Mouse (Mus musculus): ENCODE data around the gene Rhobtb3. TPM values are rescaled to one million over a fixed set of nuclear protein-coding genes. Genes with fewer than 3 reads are reported as not detected.
"Not testable (repeated sequence)": the region's sequence is repeated elsewhere in the genome, so short reads cannot be mapped to it uniquely, and the experiment has no call there.

Rhobtb3 gene
- total RNA-seq, 1 experiment, result 8.9 TPM

DNA sequence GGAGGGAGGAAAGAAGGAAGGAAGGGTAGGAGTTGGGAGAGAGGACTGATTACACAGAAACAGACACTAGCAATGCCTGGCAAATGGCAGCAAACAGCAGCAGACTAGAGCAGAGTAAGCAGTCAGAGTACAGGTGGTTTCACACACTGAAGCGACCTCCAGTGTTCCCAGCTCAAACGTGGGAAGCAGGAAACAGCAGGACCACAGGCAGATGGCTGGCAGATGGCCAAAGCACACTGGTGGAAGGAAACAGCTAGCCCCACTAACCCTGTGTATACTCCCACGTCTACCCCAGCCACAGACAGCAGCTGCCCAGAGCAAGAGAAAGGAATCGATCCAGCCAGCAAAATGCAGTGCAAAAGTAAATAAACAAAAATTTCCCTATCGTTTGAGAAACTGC lies 12.7 kb downstream of the Rhobtb3 start:
- no peak for TF ChIP-seq ZNF384 (IDR thresholded peaks at IDR 0.05; ENCODE audit: low read depth, low read length)
- TF ChIP-seq MAFK (IDR thresholded peaks at IDR 0.05; ENCODE audit: insufficient read depth, low read depth, low read length), result no peak
- no peak for TF ChIP-seq ZC3H11A (IDR thresholded peaks at IDR 0.05; ENCODE audit: borderline replicate concordance, low read depth, low read length)
- TF ChIP-seq HCFC1 (IDR thresholded peaks at IDR 0.05; ENCODE audit: borderline replicate concordance, insufficient read depth, low read length), result no peak
- no peak for TF ChIP-seq CHD2 (IDR thresholded peaks at IDR 0.05; ENCODE audit: low read depth, low read length)
- H3K27ac ChIP-seq (ENCODE audit: insufficient read depth, low read depth, low read length, poor library complexity, severe bottlenecking), result no peak overlapping the region
- in situ Hi-C loops (cut with MboI; ENCODE audit: low sequenced_read_pairs in 2 of 2, unreplicated experiment in 2 of 2), result no loop called here
- no peaks in the 10 kb centered on the region for H3K36me3 ChIP-seq (ENCODE audit: control insufficient read depth, insufficient read depth, low read length, poor library complexity, severe bottlenecking)
- no peaks in the 10 kb centered on the region for H3K9me3 ChIP-seq (ENCODE audit: control insufficient read depth, insufficient read depth, low read depth, low read length)
- DNase-seq (ENCODE audit: low read depth, low spot score), result no peak
- H3K9ac ChIP-seq (ENCODE audit: insufficient read depth, low read depth, low read length, poor library complexity, severe bottlenecking), result no peak overlapping the region
- H3K4me1 ChIP-seq (ENCODE audit: control insufficient read depth in 2 of 2, insufficient read depth in 2 of 2, low read length in 2 of 2, poor library complexity in 1 of 2), result no peaks in the 10 kb centered on the region
- no peak overlapping the region for H3K4me3 ChIP-seq (ENCODE audit: insufficient read depth in 1 of 2, low read depth in 1 of 2, low read length in 2 of 2, poor library complexity in 1 of 2, severe bottlenecking in 1 of 2)

DNA sequence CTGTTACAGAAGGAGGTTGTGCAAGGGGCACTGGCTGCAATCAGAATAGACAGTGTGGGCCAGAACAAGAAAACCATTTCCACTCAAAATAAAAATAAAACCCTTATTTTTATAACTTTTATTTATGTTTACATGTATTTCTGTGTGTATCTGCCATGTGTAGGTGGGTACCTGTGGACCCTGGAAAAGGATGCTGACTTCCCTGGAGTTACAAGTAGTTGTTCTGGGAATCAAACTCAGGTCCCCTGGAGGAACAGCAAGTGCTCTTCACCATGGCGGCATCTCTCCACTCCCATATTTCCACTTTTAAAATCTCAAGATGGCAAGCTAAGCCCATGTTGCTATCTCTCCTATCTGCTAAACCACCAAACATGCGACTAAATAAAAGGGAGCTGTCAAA lies 13.1 kb downstream of the Rhobtb3 start:
- Histone ChIP-seq H3K4me1 (ENCODE audit: control insufficient read depth in 2 of 2, insufficient read depth in 2 of 2, low read length in 2 of 2, poor library complexity in 1 of 2) (no peaks in the 10 kb centered on the region), H3K9me3 (ENCODE audit: control insufficient read depth, insufficient read depth, low read depth, low read length) (no peaks in the 10 kb centered on the region), H3K36me3 (ENCODE audit: control insufficient read depth, insufficient read depth, low read length, poor library complexity, severe bottlenecking) (no peaks in the 10 kb centered on the region), H3K9ac (ENCODE audit: insufficient read depth, low read depth, low read length, poor library complexity, severe bottlenecking) (no peak overlapping the region), H3K27ac (ENCODE audit: insufficient read depth, low read depth, low read length, poor library complexity, severe bottlenecking) (no peak overlapping the region), H3K4me3 (ENCODE audit: insufficient read depth in 1 of 2, low read depth in 1 of 2, low read length in 2 of 2, poor library complexity in 1 of 2, severe bottlenecking in 1 of 2) (no peak overlapping the region)
- TF ChIP-seq ZC3H11A (IDR thresholded peaks at IDR 0.05; ENCODE audit: borderline replicate concordance, low read depth, low read length), result no peak
- no peak for TF ChIP-seq HCFC1 (IDR thresholded peaks at IDR 0.05; ENCODE audit: borderline replicate concordance, insufficient read depth, low read length)
- no peak for TF ChIP-seq CHD2 (IDR thresholded peaks at IDR 0.05; ENCODE audit: low read depth, low read length)
- TF ChIP-seq MAFK (IDR thresholded peaks at IDR 0.05; ENCODE audit: insufficient read depth, low read depth, low read length), result no peak
- TF ChIP-seq ZNF384 (IDR thresholded peaks at IDR 0.05; ENCODE audit: low read depth, low read length), result no peak
- DNase-seq (ENCODE audit: low read depth, low spot score), result no peak
- in situ Hi-C loops (cut with MboI; ENCODE audit: low sequenced_read_pairs in 2 of 2, unreplicated experiment in 2 of 2), result no loop called here

DNA sequence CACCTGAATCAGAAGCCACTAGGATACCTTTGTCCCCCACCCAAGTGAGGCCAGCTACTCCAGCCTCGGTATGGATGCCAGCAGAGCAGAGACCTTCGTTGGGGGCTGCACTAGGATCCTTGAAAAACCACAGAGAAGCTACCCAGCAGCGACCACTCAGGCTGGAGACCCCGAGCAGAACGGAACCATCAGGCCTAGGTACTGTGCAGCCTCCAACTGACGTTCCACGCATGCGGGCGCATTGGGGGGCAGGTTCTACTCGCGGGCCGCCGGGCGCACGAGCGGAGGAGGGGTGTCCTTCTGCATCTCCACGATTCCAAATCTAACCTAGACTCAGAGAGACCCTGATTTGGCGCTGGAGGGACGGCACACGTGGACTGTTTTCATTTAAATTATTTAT lies 13.7 kb downstream of the Rhobtb3 start:
- TF ChIP-seq ZC3H11A (IDR thresholded peaks at IDR 0.05; ENCODE audit: borderline replicate concordance, low read depth, low read length) (no peak), HCFC1 (IDR thresholded peaks at IDR 0.05; ENCODE audit: borderline replicate concordance, insufficient read depth, low read length) (no peak), CHD2 (IDR thresholded peaks at IDR 0.05; ENCODE audit: low read depth, low read length) (no peak), ZNF384 (IDR thresholded peaks at IDR 0.05; ENCODE audit: low read depth, low read length) (no peak), MAFK (IDR thresholded peaks at IDR 0.05; ENCODE audit: insufficient read depth, low read depth, low read length) (no peak)
- no peak overlapping the region for H3K9ac ChIP-seq (ENCODE audit: insufficient read depth, low read depth, low read length, poor library complexity, severe bottlenecking)

DNA sequence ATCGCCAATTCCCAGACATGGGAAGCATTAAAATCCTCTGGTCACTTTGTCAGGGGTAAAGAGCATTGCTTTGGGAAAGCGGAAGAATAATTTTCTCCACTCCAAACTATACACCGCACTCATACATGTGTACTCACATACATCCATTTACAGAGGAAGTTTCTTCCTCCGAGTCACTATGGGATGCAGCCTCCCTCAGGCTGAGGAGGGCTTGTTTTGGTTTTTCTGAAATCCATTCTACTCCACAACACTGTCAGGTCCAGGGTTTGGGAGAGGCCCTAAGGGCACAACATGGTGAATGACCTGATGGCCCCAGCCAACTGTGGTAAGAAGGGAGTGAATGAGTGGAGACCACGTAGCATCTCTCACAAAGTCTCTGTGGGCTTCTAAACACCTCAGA lies 14.7 kb downstream of the Rhobtb3 start:
- H3K9ac ChIP-seq (ENCODE audit: insufficient read depth, low read depth, low read length, poor library complexity, severe bottlenecking); in situ Hi-C loops (cut with MboI; ENCODE audit: low sequenced_read_pairs in 2 of 2, unreplicated experiment in 2 of 2); DNase-seq (ENCODE audit: low read depth, low spot score); H3K36me3 ChIP-seq (ENCODE audit: control insufficient read depth, insufficient read depth, low read length, poor library complexity, severe bottlenecking); H3K27ac ChIP-seq (ENCODE audit: insufficient read depth, low read depth, low read length, poor library complexity, severe bottlenecking); H3K4me1 ChIP-seq (ENCODE audit: control insufficient read depth in 2 of 2, insufficient read depth in 2 of 2, low read length in 2 of 2, poor library complexity in 1 of 2); H3K9me3 ChIP-seq (ENCODE audit: control insufficient read depth, insufficient read depth, low read depth, low read length); H3K4me3 ChIP-seq (ENCODE audit: insufficient read depth in 1 of 2, low read depth in 1 of 2, low read length in 2 of 2, poor library complexity in 1 of 2, severe bottlenecking in 1 of 2): not testable (repeated sequence)

More for the DNA sequence above, 13.7 kb downstream of the Rhobtb3 start:
- Histone ChIP-seq H3K4me3 (ENCODE audit: insufficient read depth in 1 of 2, low read depth in 1 of 2, low read length in 2 of 2, poor library complexity in 1 of 2, severe bottlenecking in 1 of 2) (no peak overlapping the region), H3K36me3 (ENCODE audit: control insufficient read depth, insufficient read depth, low read length, poor library complexity, severe bottlenecking) (no peaks in the 10 kb centered on the region), H3K9me3 (ENCODE audit: control insufficient read depth, insufficient read depth, low read depth, low read length) (no peaks in the 10 kb centered on the region), H3K27ac (ENCODE audit: insufficient read depth, low read depth, low read length, poor library complexity, severe bottlenecking) (no peak overlapping the region), H3K4me1 (ENCODE audit: control insufficient read depth in 2 of 2, insufficient read depth in 2 of 2, low read length in 2 of 2, poor library complexity in 1 of 2) (no peaks in the 10 kb centered on the region)
- in situ Hi-C loops (cut with MboI; ENCODE audit: low sequenced_read_pairs in 2 of 2, unreplicated experiment in 2 of 2), result no loop called here
- DNase-seq (ENCODE audit: low read depth, low spot score), result no peak

DNA sequence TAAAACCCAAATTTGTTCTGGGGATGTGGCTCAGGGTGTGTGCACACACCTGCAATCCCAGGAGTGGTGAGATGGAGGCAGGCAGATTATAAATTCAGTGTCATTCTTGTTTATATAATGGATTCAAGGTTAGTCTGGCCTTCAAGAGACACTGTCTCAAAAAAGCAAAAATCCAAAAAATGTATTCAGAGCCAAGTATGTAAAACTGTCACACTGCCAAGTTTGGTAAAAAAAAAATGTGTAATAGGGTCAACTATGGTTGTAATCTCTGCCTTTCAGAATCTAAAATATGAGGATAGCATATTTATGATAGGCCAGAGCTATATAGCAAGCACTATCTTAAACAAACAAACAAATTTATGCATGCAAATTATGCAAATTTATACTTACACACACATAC lies 15.8 kb downstream of the Rhobtb3 start:
- Histone ChIP-seq H3K9ac (ENCODE audit: insufficient read depth, low read depth, low read length, poor library complexity, severe bottlenecking) (no peak overlapping the region), H3K4me1 (ENCODE audit: control insufficient read depth in 2 of 2, insufficient read depth in 2 of 2, low read length in 2 of 2, poor library complexity in 1 of 2) (no peaks in the 10 kb centered on the region), H3K36me3 (ENCODE audit: control insufficient read depth, insufficient read depth, low read length, poor library complexity, severe bottlenecking) (no peaks in the 10 kb centered on the region), H3K4me3 (ENCODE audit: insufficient read depth in 1 of 2, low read depth in 1 of 2, low read length in 2 of 2, poor library complexity in 1 of 2, severe bottlenecking in 1 of 2) (no peak overlapping the region), H3K9me3 (ENCODE audit: control insufficient read depth, insufficient read depth, low read depth, low read length) (no peaks in the 10 kb centered on the region), H3K27ac (ENCODE audit: insufficient read depth, low read depth, low read length, poor library complexity, severe bottlenecking) (no peak overlapping the region)
- in situ Hi-C loops (cut with MboI; ENCODE audit: low sequenced_read_pairs in 2 of 2, unreplicated experiment in 2 of 2), result no loop called here
- no peak for TF ChIP-seq ZNF384 (IDR thresholded peaks at IDR 0.05; ENCODE audit: low read depth, low read length)
- no peak for TF ChIP-seq MAFK (IDR thresholded peaks at IDR 0.05; ENCODE audit: insufficient read depth, low read depth, low read length)
- TF ChIP-seq ZC3H11A (IDR thresholded peaks at IDR 0.05; ENCODE audit: borderline replicate concordance, low read depth, low read length), result no peak
- no peak for TF ChIP-seq CHD2 (IDR thresholded peaks at IDR 0.05; ENCODE audit: low read depth, low read length)
- no peak for TF ChIP-seq HCFC1 (IDR thresholded peaks at IDR 0.05; ENCODE audit: borderline replicate concordance, insufficient read depth, low read length)
- DNase-seq (ENCODE audit: low read depth, low spot score), result no peak

Data from ES-E14 (cell line).